Mouse (Mus musculus): Measurements from ENCODE around the gene Dap3.
"Not testable (repeated sequence)": the region's sequence is repeated elsewhere in the genome, so short reads cannot be mapped to it uniquely, and the experiment has no call there.

The Dap3 gene

GRCm38 (mm10) chr3:88912585-88912984, 38.4 kb downstream of the Dap3 start:
- DNase-seq: no peak

GRCm38 (mm10) chr3:88906393-88907159, 44.4 kb downstream of the Dap3 start:
- DNase-seq: no peak

- no peak for DNase-seq
These were observed 45.2 kb downstream of the Dap3 start for GRCm38 (mm10) chr3:88905741-88906140.

- no peak for DNase-seq
These were observed 45.8 kb downstream of the Dap3 start for GRCm38 (mm10) chr3:88905209-88905608.

- DNase-seq: no peak
These were observed 46.2 kb downstream of the Dap3 start for GRCm38 (mm10) chr3:88904803-88905202.

GRCm38 (mm10) chr3:88893011-88893410, 58.0 kb downstream of the Dap3 start:
- not testable (repeated sequence) for DNase-seq

- not testable (repeated sequence) for DNase-seq
These were observed 68.4 kb downstream of the Dap3 start for GRCm38 (mm10) chr3:88882536-88882935.

Data from cerebellum, adult 18-20 months (tissue).